Mouse (Mus musculus) midbrain, embryonic 11.5 days (tissue): ENCODE results near the gene Atp1a1. TPM values are rescaled to one million over a fixed set of nuclear protein-coding genes. Genes with fewer than 3 reads are reported as not detected.

Experiments
- ATAC-seq: fragments of 200-750 bp; cut with Nextera tagmentation; 2 replicates; pipeline ENCODE4 v1.8.0; 2017; ENCODE audit warnings: moderate TSS enrichment, moderate library complexity; ENCODE audit not compliant: low FRiP score
- DNase-seq: peaks from one replicate; pipeline ENCODE4 v3.0.0; 2015; ENCODE audit warnings: low spot score; ENCODE audit errors: missing footprints
- H3K27ac ChIP-seq: fragments of 300-500 bp; sonication (generic); 2 replicates; pipeline ENCODE4 v1.5.1; 2014; ENCODE audit warnings: low read depth, low read length
- H3K27me3 ChIP-seq: fragments of 300-500 bp; sonication (generic); 2 replicates; pipeline ENCODE4 v1.6.1; 2014; ENCODE audit warnings: mild to moderate bottlenecking, low read length, moderate library complexity, mixed read lengths; ENCODE audit not compliant: control insufficient read depth, insufficient read depth
- H3K36me3 ChIP-seq: fragments of 300-500 bp; sonication (generic); 2 replicates; pipeline ENCODE4 v1.6.1; 2014; ENCODE audit warnings: mild to moderate bottlenecking, low read length, moderate library complexity, mixed read lengths; ENCODE audit not compliant: control insufficient read depth, insufficient read depth
- H3K4me1 ChIP-seq: fragments of 300-500 bp; sonication (generic); 2 replicates; pipeline ENCODE4 v1.6.1; 2014; ENCODE audit warnings: low read length; ENCODE audit not compliant: control insufficient read depth, insufficient read depth
- H3K4me2 ChIP-seq: fragments of 300-500 bp; sonication (generic); 2 replicates; pipeline ENCODE4 v1.6.1; 2014; ENCODE audit warnings: mild to moderate bottlenecking, moderate library complexity
- H3K4me3 ChIP-seq: fragments of 300-500 bp; sonication (generic); 2 replicates; pipeline ENCODE4 v1.5.1; 2014; ENCODE audit warnings: low read depth, low read length
- H3K9ac ChIP-seq: fragments of 300-500 bp; sonication (generic); 2 replicates; pipeline ENCODE4 v1.6.1; 2014; ENCODE audit warnings: low read length
- H3K9me3 ChIP-seq: fragments of 300-500 bp; sonication (generic); 2 replicates; pipeline ENCODE4 v1.6.1; 2016; ENCODE audit warnings: low read length; ENCODE audit not compliant: control insufficient read depth
- WGBS: fragments of 180-500 bp; shearing (Covaris S2); extraction: QIAGEN DNeasy Blood & Tissue Kit; methylation state at CpG from one replicate; pipeline ENCODE4 v1.1.7; 2014; 5-methylcytosine and 5-hydroxymethylcytosine counted together
- polyA plus RNA-seq: library from polyadenylated mRNA; unstranded; fragments of >200 nt; fragmentation: Nextera tagmentation; extraction: Ambion mirVana; gene quantifications from 2 replicates; pipeline ENCODE4 v1.2.1, GENCODE M21; 2014

Atp1a1 gene
- polyA plus RNA-seq, 1 experiment from 2014 or later = 87.0 TPM

GRCm38 (mm10) chr3:101597317-101598096 lies 7.0 kb downstream of the Atp1a1 start:
- H3K4me2 ChIP-seq = no peak overlapping the region
- no peak overlapping the region for H3K27ac ChIP-seq
- no peaks in the 10 kb centered on the region for H3K9me3 ChIP-seq
- no peak overlapping the region for H3K4me3 ChIP-seq
- H3K9ac ChIP-seq = no peak overlapping the region
- no peaks in the 10 kb centered on the region for H3K36me3 ChIP-seq
- H3K27me3 ChIP-seq = no peaks in the 10 kb centered on the region
- DNase-seq = no peak
- WGBS = 48% methylated on average over 10 of the region's 10 CpGs
- peaks cover 33% of the 10 kb centered on the region for H3K4me1 ChIP-seq
- ATAC-seq = no peak

- Histone ChIP-seq H3K4me2 (no peak overlapping the region), H3K9ac (no peak overlapping the region), H3K27me3 (no peaks in the 10 kb centered on the region), H3K4me3 (no peak overlapping the region), H3K27ac (no peak overlapping the region), H3K9me3 (no peaks in the 10 kb centered on the region), H3K36me3 (peaks cover under 1% of the 10 kb centered on the region; the same call in 1 of the 2 replicates), H3K4me1 (peaks cover 28% of the 10 kb centered on the region)
- DNase-seq (peak; percentile 61), ATAC-seq (no peak)
- WGBS = 70% methylated on average over 8 of the region's 8 CpGs
These were observed 7.8 kb downstream of the Atp1a1 start for GRCm38 (mm10) chr3:101596686-101597085.

DNA sequence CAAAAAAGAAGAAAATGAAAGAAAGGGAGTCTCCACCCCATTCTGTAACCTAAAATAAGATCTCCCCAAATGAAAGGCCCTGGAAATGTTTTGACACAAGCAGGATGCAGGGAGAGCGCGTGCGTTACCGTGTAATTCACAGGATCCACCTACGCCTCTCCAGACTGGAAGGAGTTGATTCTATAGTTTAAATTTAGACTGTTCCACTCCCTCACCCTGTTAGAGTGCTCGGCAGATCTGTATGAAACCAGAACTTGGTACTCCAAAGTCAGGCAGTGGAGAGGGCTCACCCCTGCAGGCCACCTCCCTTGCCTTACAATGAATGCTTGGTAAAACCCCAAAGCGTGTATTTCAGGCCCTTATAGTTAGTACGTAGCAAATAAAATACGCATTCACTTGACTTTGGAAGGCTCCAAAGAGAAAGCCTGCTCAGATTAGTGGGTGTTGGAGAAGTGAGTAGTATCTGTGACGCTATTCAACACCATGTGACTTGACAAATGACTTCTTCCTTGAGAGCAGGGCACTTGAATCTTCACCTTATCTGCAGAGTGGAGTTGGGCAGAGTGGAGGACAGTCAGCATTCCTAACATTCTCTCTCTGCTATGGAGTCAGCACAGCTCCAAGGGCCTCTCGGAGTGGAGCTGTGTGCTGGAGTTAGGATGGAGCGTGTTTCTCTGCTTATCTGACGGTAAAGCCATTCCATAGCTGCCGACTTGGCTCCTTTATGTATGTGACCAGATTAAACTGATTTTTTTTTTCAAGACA lies 8.4 kb downstream of the Atp1a1 start:
- Histone ChIP-seq H3K27ac (no peak overlapping the region), H3K9me3 (no peaks in the 10 kb centered on the region), H3K36me3 (peaks cover 6% of the 10 kb centered on the region; the same call in 1 of the 2 replicates), H3K27me3 (no peaks in the 10 kb centered on the region), H3K9ac (no peak overlapping the region), H3K4me3 (no peak overlapping the region), H3K4me2 (no peak overlapping the region), H3K4me1 (peaks cover 22% of the 10 kb centered on the region)
- DNase-seq = no peak
- no peak for ATAC-seq
- 77% methylated on average over 14 of the region's 14 CpGs for WGBS

GRCm38 (mm10) chr3:101594982-101595381 lies 9.5 kb downstream of the Atp1a1 start:
- no peak overlapping the region for H3K4me3 ChIP-seq
- H3K4me1 ChIP-seq = peaks cover 12% of the 10 kb centered on the region
- H3K27me3 ChIP-seq = no peaks in the 10 kb centered on the region
- no peak overlapping the region for H3K4me2 ChIP-seq
- H3K36me3 ChIP-seq = peaks cover 10% of the 10 kb centered on the region
- ATAC-seq (no peak), DNase-seq (no peak)
- H3K9ac ChIP-seq = no peak overlapping the region
- H3K9me3 ChIP-seq = no peaks in the 10 kb centered on the region
- H3K27ac ChIP-seq = no peak overlapping the region
- WGBS = 83% methylated on average over 5 of the region's 5 CpGs

- no peak for ATAC-seq
- no peak for DNase-seq
- Histone ChIP-seq H3K27ac (0 out of 2 replicates have a peak overlapping the region, but pooled peaks have one; percentile 9), H3K27me3 (no peaks in the 10 kb centered on the region), H3K9ac (no peak overlapping the region), H3K36me3 (peaks cover 19% of the 10 kb centered on the region), H3K4me3 (no peak overlapping the region), H3K9me3 (no peaks in the 10 kb centered on the region), H3K4me2 (no peak overlapping the region), H3K4me1 (peaks cover 2% of the 10 kb centered on the region)
- 61% methylated on average over 7 of the region's 7 CpGs for WGBS
These were observed 11.2 kb downstream of the Atp1a1 start for GRCm38 (mm10) chr3:101593266-101593651.

DNA sequence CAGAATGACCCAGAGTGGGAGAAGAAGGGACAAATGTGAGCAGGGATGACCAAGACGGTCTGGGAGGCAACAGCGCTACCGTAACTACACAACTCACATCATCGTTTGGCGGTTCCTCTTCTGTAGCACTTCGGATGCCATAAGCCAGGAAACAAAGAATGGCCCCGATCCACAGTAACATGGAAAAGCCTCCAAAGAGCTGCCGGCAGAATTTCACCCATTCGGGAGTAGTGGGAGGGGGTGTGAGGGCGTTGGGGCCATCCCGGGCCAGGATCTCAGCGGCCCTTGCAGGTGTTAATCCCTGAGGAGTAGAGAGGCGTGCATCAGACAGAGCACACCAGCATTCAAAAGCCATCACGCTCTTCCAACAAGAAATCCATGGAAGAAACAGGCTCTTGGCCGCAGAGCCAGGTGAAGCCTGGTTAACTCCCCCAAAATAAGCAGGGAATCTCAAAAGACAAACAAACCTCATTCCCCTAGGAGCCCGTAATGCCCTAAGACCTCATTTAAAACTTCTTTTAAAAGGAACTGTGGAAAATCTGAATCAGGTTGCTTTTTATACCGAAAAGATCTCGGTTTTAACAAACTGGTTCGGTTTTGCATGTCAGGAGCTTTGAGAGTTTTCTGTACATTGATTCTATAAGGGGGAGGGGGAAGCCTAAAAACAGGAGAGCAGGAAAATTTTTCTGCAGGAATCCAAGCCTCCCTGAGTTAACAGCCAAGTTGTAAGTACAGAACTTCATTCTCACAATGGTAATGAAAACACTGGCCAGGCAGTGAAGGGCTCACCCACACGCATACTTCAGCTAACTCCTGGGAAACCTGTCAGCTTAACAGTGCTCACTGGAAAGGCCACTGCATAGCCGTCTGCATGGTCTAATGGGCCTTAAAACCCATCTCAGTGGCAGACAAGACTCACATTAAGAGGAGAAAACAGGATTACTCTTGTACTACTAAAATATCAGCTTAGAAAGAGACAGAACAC lies 11.9 kb downstream of the Atp1a1 start:
- Histone ChIP-seq H3K27ac (no peak overlapping the region), H3K4me2 (no peak overlapping the region), H3K9ac (no peak overlapping the region), H3K36me3 (peaks cover 22% of the 10 kb centered on the region), H3K9me3 (no peaks in the 10 kb centered on the region), H3K4me3 (no peak overlapping the region), H3K27me3 (no peaks in the 10 kb centered on the region), H3K4me1 (no peaks in the 10 kb centered on the region; the same call in 1 of the 2 replicates)
- ATAC-seq = peak; percentile 65; the same call in 1 of the 2 replicates
- peak; percentile 81 for DNase-seq
- 73% methylated on average over 21 of the region's 21 CpGs for WGBS

DNA sequence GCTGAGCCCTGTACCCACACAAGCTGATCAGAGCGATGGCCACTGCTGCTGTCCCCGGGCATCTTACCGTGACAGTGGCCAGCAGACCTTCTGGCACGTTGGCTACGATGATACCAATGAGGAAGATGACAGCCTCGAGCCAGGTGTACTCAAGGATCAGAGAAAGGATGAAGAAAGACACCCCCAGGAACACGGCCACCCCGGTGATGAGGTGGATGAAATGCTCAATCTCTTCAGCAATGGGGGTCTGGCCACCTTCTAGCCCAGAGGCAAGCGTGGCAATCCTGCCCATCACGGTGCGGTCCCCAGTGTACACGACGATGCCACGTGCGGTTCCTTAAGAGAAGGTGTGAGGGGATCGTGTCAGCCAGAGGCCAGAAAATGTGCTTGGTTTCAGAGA lies 14.1 kb downstream of the Atp1a1 start:
- no peaks in the 10 kb centered on the region for H3K27me3 ChIP-seq
- no peak for DNase-seq
- H3K36me3 ChIP-seq = peaks cover 31% of the 10 kb centered on the region
- H3K9ac ChIP-seq = no peak overlapping the region
- WGBS = 97% methylated on average over 16 of the region's 16 CpGs
- H3K9me3 ChIP-seq = no peaks in the 10 kb centered on the region
- H3K4me1 ChIP-seq = no peaks in the 10 kb centered on the region; the same call in 1 of the 2 replicates
- no peak overlapping the region for H3K27ac ChIP-seq
- no peak overlapping the region for H3K4me3 ChIP-seq
- no peak for ATAC-seq
- H3K4me2 ChIP-seq = no peak overlapping the region

- DNase-seq = no peak
- ATAC-seq = no peak
- no peaks in the 10 kb centered on the region; the same call in 1 of the 2 replicates for H3K4me1 ChIP-seq
- H3K4me2 ChIP-seq = no peak overlapping the region
- no peak overlapping the region for H3K4me3 ChIP-seq
- 96% methylated on average over 7 of the region's 7 CpGs for WGBS
- H3K9ac ChIP-seq = no peak overlapping the region
- no peaks in the 10 kb centered on the region for H3K27me3 ChIP-seq
- no peaks in the 10 kb centered on the region for H3K9me3 ChIP-seq
- peaks cover 35% of the 10 kb centered on the region for H3K36me3 ChIP-seq
- H3K27ac ChIP-seq = no peak overlapping the region
These were observed 16.2 kb downstream of the Atp1a1 start for GRCm38 (mm10) chr3:101588299-101588698.
